Mouse (Mus musculus): ENCODE measurements at regions not wholly inside any gene's neighbourhood (a gene's known extent, or its start where the extent isn't known, plus 50 kb on each side); places are given as distances from the start of the nearest gene placed in this dataset.

DNA sequence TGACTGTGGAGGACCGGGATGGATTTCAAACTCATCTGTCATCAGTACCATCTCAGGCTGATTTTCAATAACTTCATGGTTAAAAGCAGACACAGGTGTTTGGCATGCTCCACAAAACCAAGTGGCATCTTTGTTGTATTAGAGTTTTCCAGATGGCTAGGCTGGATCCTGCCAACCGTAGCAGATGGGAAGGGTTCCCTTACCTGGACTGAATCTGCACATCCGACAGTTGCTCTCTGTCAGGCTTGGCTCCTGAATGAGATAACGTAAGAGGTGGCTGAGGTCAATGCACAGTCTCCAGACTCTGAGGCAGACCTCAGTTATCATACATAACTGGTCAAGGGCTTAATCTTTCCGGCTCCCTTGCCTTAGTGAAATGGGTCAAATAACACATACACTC is 99.0 kb upstream of the Ankrd1 start:
- TF ChIP-seq CTCF (IDR thresholded peaks at IDR 0.05; ENCODE audit: insufficient read depth, low read length) = no peak
- no peak for TF ChIP-seq POLR2A (IDR thresholded peaks at IDR 0.05; ENCODE audit: borderline replicate concordance, extremely low read depth, low read depth, low read length)

Data from lung, adult 2 months (tissue).